Mouse (Mus musculus): ENCODE results near the gene Klhl2.

GRCm38 (mm10) chr8:64712499-64712898 lies 137.3 kb downstream of the Klhl2 start:
- TF ChIP-seq TAL1 (IDR thresholded peaks at IDR 0.05; ENCODE audit: low read length) (no peak), GATA1 (IDR thresholded peaks at IDR 0.05; ENCODE audit: low read length) (no peak)

All from erythroblast, embryonic 14.5 days (primary cell).